Mouse (Mus musculus): ENCODE data around the gene Clec2d.

Gene Clec2d

GRCm38 (mm10) chr6:129224090-129224489 is 43.7 kb downstream of the Clec2d start:
- DNase-seq (ENCODE audit: low spot score in 2 of 2), result no peak

DNA sequence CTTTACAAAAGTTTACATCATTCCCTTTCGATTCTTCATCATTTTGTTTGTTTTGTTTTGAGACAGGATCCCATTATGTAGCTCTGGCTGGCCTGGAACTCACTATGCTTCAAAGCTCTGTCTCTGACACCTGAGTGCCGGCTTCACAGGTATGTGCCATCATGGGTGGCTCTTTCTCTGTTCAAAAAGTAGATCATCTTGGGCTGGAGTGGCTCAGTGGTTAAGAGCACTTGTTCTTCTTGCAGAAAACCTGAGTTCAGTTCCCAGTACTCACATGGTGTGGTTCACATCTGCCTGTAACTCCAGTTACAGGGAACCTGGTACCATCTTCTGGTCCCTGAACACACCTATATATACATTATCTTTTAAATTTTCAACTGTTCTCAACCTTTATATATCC is 44.7 kb downstream of the Clec2d start:
- no peak for DNase-seq (ENCODE audit: low spot score in 2 of 2)

DNA sequence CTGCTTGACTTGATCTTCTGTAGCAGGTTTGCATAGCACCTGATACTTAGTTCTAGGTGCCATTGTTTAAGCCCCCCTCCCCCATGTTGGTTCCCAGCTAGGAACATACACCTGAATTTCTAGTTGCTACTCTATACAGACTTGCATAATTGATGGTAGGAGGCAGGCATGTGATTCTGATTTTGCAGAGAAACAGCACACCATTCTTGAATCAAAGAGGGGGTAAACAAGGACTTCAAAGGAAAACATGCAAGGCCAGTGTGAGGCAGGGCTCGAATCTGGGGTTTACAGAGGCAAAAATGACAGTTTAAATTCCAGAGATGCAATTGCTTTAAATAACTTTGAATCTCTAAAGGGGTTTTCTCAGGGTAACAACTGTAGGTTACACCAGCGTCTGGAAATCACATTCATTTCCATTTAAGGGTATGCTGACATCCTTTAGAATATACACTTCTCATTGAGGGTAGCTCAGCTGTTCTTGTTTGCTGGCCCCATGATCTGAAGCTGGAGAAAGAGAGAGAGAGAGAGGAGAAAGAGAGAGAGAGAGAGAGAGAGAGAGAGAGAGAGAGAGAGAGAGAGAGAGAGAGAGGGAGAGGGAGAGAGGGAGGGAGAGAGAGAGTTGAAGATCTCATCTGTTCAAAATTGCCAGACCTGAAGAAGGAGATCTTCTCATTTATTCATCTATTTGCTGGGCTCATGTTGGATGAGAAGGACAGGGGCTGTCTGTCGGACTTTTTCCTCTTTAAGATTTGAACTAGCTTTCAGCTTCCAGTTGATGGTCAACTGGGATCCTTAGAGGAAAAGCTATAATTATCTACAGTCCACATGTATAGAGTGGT is 48.7 kb downstream of the Clec2d start:
- DNase-seq (ENCODE audit: low spot score in 2 of 2), result no peak

GRCm38 (mm10) chr6:129229774-129230578 is 49.6 kb downstream of the Clec2d start:
- DNase-seq (ENCODE audit: low spot score in 2 of 2), result peak; percentile 67 to 75

GRCm38 (mm10) chr6:129232005-129232841 is 51.8 kb downstream of the Clec2d start:
- no peak for DNase-seq (ENCODE audit: low spot score in 2 of 2)

DNA sequence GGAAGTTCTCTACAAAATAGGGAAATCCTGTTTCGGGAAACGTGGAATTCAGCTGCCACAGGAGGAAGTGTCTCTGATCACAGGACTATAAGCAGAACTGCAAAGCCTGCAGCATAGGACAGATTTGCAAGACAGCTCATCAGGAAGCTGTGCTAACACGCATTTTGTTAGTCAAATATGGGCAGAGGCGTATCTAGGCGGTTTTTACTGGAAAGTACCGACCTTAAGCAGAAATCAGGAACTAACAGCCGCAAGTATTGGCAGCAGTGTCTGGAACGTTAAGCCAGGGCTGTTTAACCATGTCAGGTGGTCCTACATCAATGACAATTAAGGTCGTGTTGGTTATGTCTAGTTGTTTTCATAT is 52.4 kb downstream of the Clec2d start:
- peak in 1 of 2 experiments; percentile 27 for DNase-seq (ENCODE audit: low spot score in 2 of 2)

- DNase-seq (ENCODE audit: low spot score in 2 of 2), result no peak
Measured at GRCm38 (mm10) chr6:129233366-129233954, 53.0 kb downstream of the Clec2d start.

DNA sequence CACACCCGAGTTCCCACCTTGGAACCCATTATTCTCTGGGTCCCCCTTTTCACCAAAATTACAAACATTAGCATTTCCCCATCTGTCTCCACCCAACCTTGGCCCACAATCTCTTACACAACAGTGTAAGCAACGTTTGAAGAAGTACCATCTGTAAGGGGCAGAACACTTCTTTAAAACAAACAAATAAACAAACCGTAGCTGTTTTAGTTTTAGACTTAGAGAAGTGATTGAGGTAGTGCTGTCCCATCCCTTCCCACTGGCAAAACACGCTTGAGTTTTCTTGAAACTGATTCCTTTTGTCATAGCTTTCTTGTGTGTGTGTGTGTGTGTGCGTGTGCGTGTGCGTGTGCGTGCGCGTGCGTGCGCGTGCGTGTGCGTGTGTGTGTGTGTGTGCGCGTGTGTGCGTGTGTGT is 53.5 kb downstream of the Clec2d start:
- no peak for DNase-seq (ENCODE audit: low spot score in 2 of 2)

- DNase-seq (ENCODE audit: low spot score in 2 of 2), result no peak
Measured at GRCm38 (mm10) chr6:129234456-129235360, 54.3 kb downstream of the Clec2d start.

DNA sequence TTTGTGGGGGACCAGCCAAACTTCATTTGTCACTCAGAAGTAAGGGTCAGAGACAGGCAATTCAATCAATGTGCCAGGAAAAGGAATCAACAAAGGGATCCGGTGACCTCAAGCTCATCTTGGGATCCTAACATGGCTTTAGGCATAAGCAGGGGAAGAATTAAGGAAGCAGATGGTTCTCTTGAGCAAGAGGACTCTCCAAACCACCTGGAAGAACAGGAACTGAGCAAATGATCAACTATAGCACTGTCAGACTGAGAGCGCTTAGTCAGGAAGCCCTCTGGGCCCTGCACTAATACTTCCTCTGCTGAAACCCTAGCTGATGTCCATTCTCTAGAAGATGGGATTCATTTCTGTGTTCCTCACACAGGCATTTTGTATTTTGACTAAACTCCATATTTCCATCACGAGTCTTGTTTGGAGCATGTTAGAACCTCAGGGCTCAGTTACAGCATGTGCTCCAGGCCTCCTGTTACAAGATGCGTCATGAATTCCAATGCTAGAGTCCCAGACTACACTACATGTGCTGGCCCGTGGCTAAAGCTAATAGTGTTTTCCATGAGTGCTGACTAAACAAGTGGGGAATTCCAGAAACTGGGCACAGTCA is 55.5 kb downstream of the Clec2d start:
- no peak for DNase-seq (ENCODE audit: low spot score in 2 of 2)

All from urinary bladder, postnatal 36 days (tissue).